Mouse (Mus musculus): ENCODE measurements around the gene Dhdds. TPM values are rescaled to one million over a fixed set of nuclear protein-coding genes. Genes with fewer than 3 reads are reported as not detected.
"Not testable (repeated sequence)": the region's sequence is repeated elsewhere in the genome, so short reads cannot be mapped to it uniquely, and the experiment has no call there.

The Dhdds gene
- total RNA-seq, 2 experiments from 2014 or later: 57.9 to 65.2 TPM

DNA sequence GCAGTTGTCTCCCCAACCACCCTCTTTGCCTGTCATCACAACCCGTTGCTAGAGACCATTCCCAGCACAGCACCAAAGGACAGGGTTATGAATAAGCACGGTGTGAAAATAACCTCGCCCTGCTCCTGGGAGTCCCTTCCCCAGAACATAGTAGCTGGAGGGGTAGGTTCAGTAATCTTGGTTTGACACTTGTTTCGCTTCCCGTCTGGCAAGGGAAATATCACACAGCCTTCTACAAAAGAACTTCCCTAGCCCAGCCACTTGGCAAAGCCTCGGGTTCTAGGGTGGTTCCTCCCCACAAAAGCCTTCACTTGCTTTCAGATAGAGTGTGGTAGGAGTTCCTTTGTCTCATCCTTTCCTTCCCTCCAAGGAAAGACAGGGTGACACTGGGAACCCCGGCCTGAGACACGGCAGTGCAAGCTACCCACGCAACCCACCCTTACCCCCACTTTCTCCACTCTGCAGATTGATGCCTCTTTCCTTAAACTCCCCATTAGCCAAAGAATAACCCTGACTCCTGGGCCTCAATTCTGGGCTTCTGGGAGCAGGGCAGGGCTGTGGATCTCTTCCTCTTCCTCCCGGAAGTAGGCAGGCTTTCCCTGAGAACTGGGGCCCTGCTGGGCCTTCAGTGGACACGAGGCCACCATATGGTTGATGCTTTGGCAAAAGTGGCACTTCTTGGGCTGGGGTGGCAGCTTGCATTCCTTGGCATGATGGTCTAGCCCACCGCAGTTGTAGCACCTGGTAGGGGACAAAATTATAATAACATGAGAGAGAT, 5.1 kb upstream of the Dhdds start:
- no peak for DNase-seq (ENCODE audit: low spot score in 2 of 2)

DNA sequence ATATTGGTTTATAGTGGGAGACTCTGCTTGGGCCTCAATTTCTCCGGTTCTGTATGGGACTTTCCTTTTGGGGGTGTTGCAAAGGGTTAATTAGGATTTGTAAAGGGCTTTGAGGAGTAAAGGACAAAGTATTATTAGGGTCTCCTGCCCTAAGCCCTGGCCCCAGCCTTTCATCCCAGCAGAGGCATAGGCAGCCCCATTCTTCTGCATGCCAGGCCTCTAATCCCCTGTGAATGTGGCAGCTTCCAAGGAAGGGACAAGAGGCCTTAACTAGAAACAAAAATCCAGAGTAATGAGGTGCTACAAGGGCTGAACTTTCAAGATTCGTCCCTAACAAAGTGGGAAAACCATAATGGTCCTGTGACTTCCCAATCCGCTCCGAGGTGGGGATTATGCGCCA, 2.2 kb upstream of the Dhdds start:
- no peak for DNase-seq (ENCODE audit: low spot score in 2 of 2)

DNA sequence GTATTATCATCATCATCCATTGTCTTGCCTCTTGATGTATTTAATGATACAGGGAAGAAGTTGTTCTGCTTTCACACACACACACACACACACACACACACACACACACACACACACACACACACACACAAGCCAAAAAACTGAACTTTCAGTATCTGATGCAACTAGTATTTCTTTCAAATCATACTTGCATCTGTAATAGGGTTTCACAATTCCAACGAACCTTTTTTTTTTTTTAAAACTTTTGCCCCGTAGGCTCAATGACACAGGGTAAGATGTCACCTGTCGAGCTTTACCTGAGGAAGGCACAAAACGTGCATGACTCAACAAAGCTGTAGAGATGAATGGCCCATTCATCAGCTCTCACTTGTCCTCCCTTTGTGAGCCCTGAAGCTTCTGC, 1.5 kb upstream of the Dhdds start:
- no peak for DNase-seq (ENCODE audit: low spot score in 2 of 2)

DNA sequence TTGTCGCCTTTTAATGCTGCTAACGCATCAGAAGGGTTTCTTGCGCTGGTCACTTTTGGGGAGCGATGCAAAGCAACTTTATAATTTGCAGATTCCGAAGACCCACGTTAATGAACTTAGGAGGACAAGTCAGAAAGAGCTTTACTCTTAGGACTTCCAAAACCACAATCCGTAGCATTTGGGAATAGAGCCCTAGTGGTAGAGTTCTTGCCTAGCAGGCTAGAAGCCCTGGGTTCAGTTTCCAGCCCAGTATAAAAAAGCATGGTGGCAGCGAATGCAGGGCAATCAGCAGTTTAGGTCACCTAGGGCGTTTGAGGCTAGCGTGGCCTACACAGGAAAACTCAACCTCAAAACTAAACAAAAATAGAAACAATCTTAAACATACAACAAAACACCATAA, 992 bp upstream of the Dhdds start:
- no peak for DNase-seq (ENCODE audit: low spot score in 2 of 2)

DNA sequence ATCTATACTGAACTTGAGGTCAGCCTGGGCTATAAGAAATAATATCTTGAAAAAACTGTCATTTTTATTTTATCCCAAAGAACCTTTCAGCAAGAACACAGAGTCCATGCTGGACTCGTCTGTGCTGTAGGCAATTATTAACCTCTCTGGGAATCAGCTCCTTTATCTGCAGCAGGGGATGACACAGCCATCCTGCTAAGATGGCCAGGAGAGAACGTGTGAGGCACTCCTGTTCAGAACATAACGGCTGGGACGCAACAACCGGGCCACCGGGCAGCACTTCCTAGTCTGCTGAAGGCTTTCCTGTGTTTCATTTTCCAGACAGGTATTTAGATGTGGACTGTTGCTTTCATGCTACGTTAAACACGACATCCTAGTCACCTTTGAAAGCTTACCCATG, 6.0 kb downstream of the Dhdds start:
- no peak for DNase-seq (ENCODE audit: low spot score in 2 of 2)

DNA sequence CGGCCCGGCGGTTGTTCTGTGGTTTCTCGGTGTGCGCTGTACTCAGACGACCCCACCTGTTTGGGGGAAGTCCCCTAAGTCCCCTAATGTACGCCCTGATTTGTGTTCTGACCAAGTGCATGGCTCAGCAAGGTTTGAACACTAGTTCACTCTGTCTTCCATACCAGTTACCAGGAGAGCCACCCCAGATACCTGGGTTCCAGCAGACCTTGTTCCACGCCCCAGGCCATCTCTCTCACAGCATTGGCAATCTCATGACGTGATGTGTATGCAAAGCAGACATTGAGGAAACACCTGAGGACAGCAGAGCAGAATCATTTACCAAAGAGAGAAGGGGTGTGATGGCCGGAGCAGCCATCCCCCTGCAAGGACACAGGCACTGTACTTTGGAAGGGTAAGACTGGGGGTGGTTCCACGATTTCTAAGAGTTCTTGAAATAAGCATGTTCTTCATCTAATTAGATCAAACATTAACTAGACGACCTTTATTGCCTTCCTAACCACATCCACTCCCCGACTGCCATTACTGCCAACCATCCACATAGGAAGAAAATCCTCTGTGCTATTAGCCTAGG, 9.5 kb downstream of the Dhdds start:
- DNase-seq (ENCODE audit: low spot score in 2 of 2): no peak

DNA sequence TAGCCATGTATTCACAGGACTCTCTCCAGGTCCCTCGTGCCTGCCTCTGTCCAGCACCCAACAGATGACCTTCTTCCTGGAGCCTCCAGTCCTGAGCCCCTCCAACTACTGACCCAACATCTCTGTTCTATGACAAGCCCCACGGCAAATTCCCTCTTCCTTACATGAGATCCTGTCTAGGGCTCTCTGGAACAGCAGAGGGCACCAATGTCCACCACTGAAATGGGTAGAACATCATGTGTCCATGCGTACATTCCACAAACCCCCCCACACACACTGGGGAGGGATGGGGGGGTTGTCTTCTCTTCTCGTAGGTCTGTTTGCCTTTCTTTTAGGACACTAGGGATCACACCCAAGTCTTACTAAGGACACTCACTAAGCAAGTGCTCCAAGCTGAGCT, 10.7 kb downstream of the Dhdds start:
- DNase-seq (ENCODE audit: low spot score in 2 of 2): no peak

DNA sequence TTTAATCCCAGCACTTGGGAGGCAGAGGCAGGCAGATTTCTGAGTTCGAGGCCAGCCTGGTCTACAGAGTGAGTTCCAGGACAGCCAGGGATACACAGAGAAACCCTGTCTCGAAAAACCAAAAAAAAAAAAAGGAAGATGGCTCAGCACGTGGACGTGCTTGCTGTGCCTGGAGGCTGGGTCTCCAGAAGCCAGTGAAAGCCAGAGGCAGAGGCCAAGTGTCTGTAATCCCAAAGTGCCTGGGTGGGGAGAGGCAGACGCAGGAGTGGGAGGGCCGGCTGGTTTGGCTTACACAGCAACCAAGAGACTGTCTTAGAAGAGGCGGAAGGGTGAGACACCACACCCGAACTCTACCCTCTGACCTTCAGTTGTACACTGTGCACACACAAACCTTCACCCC, 12.4 kb downstream of the Dhdds start:
- DNase-seq (ENCODE audit: low spot score in 2 of 2): not testable (repeated sequence)

DNA sequence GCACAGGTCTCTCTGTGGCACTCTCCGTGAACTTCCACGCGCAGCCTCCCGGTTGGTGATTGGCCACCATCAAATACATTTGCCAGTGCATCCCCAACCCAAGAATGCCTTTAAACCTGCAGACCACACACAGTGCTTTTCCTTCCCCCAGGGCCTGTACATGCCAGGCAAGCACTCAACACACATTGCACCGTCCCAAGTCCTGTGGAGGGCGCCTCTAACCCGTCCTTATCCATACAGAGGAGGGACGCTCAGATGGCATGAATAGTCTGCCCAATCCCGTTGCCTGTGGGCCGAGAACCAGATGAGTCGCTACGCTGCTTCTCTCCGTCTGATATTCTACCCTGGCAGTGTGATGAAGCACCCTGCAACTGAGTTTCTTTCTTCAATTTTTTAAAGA, 17.8 kb downstream of the Dhdds start:
- DNase-seq (ENCODE audit: low spot score in 2 of 2): no peak

DNA sequence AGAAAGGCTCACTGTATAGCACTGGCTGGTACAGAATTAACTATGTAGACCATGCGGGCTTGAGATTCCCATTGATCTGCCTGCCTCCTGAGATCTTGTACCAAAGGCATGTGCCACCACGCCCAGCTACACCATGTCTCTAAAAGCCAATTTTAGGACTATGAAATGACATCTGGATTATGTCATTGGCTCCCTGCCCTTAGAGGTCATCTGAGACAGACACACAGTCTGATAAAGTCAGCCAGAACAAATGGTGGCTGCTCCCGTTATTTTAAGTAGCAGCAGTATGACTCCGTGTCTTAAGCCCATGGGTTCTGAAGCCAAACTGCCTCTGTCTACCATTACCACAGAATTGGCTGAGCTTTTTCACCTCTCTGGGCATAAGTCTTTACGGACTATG, 20.2 kb downstream of the Dhdds start:
- no peak for DNase-seq (ENCODE audit: low spot score in 2 of 2)

DNA sequence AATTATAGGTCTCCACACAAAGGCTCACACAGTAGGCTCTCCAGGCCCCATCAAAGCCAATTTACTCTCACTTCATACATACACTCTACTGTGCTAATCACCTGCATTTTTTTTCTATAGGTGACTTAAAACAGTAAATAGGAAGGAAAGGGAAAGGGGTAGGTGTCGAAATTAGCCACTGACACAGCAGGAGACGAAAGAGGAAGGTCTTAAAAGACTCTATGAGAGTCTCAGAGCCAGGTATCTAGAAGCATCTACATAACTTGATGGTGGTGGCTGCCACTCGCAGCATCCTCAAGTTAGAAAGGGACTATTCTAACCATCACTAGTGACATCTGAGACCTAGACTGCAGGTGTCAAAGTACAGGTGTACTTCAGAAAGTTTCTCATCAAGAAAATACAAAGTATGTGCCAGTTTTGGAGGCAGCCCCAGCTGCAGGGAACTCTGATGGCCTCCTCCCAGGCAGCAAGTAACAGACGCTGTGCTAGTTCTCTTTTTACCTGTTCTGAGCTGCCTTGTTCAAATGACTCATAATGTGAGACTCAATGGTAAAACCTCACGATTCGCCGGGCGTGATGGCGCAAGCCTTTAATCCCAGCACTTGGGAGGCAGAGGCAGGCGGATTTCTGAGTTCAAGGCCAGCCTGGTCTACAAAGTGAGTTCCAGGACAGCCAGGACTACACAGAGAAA, 22.6 kb downstream of the Dhdds start:
- no peak for DNase-seq (ENCODE audit: low spot score in 2 of 2)

DNA sequence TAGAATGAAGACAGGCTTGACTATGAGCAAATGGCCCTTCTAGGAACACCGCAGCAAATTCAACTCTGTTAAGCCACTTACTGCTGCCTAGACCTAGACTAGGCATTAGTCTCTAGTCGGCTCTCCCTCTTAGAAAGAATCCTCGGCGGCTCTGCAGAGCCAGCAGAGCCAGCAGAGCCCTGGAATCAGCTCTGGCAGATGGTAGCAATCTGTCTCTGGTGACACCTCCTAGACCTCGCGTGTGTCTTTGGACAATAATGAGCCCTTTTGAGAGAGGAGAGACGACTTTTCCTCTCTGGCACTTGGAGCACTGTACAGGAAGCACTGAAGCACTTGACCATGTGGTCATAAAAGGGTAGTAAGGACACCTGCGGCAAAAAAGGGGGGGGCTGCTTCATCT, 29.0 kb downstream of the Dhdds start:
- no peak for DNase-seq (ENCODE audit: low spot score in 2 of 2)

DNA sequence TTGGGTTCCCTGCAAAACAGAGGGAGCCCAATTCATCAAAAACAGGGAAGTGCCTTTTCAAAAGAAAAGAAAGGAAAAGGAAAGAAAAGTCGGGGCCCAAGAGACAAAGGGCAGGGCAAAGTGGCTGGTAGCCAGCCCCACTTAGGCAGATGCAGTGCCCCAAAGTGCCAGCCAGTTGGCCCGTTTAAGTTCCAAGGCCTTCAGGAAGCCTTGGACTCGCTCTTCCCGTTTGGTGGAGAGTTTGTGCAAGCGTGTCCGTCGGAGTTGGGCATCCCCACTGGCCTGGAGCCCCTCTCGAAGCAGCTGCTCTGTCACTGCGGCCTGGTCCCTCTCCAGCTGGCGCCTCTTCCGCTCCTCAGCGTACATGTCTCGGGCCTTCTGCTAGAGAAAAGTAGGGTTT, 29.8 kb downstream of the Dhdds start:
- peak in 1 of 2 experiments; percentile 33 for DNase-seq (ENCODE audit: low spot score in 2 of 2)

DNA sequence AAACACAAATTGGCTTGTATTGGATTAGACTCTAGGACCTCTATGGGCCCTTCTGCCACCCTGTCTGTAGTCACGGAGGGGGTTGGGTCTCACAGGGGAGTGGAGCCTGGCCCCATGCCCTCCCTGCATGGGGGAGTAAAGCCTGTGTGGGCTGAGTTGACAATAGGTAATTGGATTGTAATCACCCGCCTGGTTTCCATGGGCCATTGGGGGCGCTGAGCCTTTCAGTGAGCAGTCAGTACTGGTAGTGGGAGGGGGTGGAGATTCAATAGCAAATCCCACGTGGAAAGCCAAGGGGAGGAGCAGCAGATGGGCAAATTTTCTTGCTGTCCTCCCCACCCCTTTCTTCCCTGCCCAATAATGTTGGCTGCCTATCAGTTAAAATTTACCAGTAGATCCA, 30.5 kb downstream of the Dhdds start:
- DNase-seq (ENCODE audit: low spot score in 2 of 2): peak; percentile 40 to 56

DNA sequence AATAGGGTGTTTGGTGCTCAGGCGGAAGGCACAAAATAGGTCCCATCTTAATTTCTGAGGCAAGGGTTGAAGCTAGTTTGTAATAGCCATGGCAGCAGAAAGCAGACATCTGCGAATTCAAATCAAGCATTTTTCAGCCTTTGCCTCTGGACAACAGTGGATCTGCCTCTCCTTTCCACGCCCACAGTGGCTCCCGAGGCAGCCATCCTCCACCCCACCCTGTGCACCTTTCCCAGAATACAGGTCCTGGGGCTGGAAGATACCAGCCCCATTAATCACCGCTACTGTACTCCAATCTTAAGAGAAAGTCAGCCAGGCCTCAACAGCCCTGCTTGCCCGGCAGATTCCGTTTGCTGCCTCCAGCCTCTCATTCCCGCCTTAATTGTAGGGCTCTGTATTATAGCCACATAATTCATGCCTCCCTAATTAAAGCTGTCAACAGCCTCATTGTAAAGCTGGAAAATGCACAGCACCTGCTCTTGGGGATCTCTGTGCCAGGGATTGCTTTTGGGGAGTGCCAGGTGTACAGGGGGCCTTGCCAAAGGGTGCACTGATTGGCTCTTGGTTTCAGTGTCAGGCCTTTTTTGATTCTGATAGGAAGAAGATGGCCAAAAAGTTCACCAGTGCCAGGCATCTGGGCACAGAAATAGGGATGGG, 31.5 kb downstream of the Dhdds start:
- peak in 1 of 2 experiments; percentile 27 for DNase-seq (ENCODE audit: low spot score in 2 of 2)

DNA sequence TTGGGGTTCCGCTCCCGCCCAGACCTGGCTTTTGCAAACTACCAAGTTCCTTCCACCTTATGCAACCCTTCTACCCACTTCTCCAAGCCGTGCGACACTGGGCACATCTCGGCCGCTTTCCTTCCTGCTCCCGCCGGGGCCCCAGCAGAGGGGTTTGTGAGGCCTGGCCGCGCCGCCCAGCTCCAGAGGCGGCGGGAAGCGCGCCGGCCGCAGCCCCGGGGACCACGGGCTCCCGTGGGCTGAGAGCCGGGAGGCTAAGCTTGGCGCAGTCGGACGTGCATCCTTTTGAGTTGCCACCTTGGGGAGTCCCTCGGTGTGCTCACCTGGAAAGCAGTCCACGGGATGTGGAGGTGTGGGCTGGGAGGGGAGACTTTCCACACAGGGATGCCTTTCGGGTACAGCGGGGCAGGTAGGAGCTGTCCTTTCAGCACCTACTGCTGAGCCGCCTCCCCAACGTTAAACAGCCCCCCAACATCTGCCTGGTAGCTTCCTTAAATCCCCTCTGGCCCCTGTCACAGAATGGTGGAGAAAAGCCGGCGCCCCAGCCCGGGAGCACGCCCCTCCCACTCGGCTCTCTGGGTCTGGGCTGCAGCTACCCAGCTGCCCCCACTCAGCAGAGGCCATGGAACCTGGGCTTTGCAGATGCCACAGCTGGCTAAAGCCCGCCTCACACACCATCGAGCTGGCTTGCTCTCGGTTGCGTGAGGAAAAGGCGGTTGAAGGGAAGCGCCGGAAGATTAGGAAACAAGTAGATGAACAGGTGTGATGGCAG, 32.4 kb downstream of the Dhdds start, which contains the start of gene Hmgn2:
Gene Hmgn2 (minus strand): TSS at position 501 of the 772 bp plus-strand sequence.
- peak; percentile 28 to 40 for DNase-seq (ENCODE audit: low spot score in 2 of 2)

DNA sequence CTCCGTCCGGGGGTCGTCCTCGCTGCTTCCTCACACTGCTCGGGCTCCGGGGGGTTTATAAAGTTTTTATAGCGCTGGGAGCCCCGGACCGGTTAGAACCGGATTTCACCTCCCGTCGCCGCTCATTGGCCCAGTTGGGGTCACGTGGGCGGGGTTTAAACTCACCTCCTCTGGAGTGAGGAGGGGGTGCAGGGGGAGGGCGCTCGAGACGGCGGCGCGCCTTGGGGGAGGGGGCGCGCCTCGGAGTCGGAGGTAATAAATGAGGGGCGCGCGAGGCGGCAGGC, 32.9 kb downstream of the Dhdds start:
- DNase-seq (ENCODE audit: low spot score in 2 of 2): peak; percentile 91 to 96

DNA sequence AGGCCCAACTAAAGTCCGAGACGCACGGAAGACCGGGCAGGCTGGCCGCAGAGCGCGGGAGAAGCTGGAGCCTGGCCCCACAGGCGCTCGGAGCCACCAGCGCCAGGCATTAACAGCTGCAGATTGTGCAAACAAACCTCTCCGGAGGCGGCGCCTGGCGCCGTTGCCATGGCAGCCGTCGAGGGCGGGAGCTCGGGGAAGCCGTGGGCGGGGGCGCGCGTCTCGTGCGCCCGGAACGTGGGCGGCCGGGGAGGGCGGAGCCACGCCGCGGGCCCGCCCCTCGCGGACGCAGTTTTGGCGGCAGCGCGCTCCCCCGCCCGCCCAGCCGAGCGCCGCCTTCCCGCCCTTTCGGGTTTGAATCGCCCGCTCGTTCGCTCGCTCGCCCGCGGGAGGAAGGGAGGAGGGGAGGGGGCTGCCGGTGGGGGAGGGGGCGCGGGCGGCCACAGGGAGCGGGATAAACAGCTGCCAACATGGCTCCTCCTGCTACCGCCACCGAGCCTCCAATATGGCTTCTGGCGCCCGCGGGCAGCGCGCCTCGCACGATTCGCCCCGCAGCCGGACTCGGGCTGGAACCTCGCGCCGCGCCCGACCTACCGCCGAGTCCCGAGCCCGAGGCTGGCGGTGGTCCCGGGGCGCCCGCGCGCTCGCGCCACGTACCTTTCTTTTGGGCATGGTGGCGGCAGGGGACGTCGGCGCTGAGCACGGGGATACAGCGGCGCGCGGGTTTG, 33.4 kb downstream of the Dhdds start:
- peak; percentile 98 for DNase-seq (ENCODE audit: low spot score in 2 of 2)

DNA sequence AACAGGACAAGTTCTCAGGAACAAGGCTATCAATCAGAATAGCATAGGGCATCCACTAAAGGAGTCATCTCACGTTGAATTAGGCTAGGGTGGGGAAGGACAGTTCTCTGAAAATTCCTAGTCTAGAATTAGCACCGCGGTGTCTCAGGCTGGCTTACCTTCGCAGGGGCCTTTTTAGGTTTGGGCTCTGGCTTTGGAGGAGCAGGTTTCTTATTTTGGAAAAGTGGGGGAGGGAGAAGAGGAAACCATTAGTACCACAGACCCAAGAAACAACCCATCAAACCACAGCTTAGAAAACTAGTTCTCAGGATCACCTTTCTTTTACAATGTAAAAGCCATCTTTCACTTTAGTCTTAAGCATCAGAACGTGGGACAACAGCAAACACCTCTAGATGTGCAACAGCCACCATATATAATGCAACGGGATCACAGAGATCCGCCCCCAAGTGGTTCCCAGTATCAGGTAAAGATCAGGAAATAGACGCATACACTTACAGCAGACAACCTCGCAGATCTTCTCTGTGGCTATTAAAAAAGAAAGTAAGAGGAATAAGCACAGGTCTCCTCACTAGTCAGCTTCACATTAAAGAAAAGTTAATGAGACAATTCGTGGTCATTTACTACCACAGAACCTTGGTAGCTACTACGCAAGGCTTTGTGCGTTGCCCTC, 34.3 kb downstream of the Dhdds start:
- DNase-seq (ENCODE audit: low spot score in 2 of 2): no peak

DNA sequence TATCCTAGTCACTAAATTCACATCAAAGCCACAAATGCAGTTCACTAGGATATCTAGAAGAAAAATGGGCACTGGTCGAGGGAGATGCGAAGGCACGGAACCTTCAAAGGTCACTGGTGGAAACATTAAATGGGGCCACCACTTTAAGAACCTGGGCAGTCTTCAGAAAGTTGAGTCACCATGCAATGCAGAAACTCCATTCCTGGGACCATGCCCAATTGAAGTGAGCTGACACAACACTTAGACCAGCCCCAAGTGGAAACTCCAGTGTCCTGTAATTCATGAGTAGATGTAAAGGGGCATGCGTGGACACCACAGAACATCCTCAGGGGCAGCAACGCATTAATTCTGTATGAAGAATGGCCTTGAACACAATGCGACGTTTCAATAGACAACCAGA, 38.2 kb downstream of the Dhdds start:
- no peak for DNase-seq (ENCODE audit: low spot score in 2 of 2)
